Mouse (Mus musculus): ENCODE data around the gene Spib. TPM values are rescaled to one million over a fixed set of nuclear protein-coding genes. Genes with fewer than 3 reads are reported as not detected.

Spib gene
- polyA plus RNA-seq, 1 experiment from 2014 or later: not detected

DNA sequence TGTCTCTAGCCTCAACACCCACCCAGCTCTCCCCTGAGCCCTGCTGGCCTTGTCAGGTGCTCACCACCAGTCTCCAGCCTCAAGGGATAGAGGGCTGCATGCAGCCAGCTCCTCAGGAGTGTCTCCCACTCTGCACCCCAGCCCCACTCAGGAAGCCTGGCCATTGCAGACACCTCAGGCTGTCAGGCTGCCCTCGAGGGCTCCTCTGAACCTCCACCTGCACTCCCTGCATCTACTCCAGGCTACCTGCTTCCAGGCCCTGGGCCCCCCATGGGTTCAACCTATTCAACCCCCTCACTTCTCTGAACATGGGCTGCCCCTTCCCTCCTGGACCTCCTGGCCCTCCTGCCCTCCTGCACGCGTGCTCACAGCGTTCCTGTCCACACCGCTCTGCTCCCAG lies 40.5 kb downstream of the Spib start:
- peaks cover 65% of the 10 kb centered on the region for H3K36me3 ChIP-seq
- no peaks in the 10 kb centered on the region for H3K9me3 ChIP-seq
- no peaks in the 10 kb centered on the region for H3K27me3 ChIP-seq
- no peak overlapping the region for H3K4me3 ChIP-seq
- ATAC-seq (ENCODE audit: low FRiP score): no peak
- H3K4me2 ChIP-seq: no peak overlapping the region
- peak overlapping the region; percentile 13; the same call in 1 of the 2 replicates for H3K9ac ChIP-seq
- no peak overlapping the region for H3K27ac ChIP-seq
- H3K4me1 ChIP-seq (replicated peaks): peaks cover 43% of the 10 kb centered on the region
- 94% methylated on average over 5 of the region's 5 CpGs for WGBS

- Histone ChIP-seq H3K4me2 (no peak overlapping the region), H3K9ac (0 out of 2 replicates have a peak overlapping the region, but pooled peaks have one; percentile 13), H3K36me3 (peaks cover 65% of the 10 kb centered on the region), H3K27ac (no peak overlapping the region), H3K4me3 (no peak overlapping the region), H3K27me3 (no peaks in the 10 kb centered on the region), H3K9me3 (no peaks in the 10 kb centered on the region), H3K4me1 (replicated peaks) (peaks cover 37% of the 10 kb centered on the region)
- WGBS: 88% methylated on average over 4 of the region's 4 CpGs
- ATAC-seq (ENCODE audit: low FRiP score): no peak
Measured at GRCm38 (mm10) chr7:44490281-44490680, 41.6 kb downstream of the Spib start.

DNA sequence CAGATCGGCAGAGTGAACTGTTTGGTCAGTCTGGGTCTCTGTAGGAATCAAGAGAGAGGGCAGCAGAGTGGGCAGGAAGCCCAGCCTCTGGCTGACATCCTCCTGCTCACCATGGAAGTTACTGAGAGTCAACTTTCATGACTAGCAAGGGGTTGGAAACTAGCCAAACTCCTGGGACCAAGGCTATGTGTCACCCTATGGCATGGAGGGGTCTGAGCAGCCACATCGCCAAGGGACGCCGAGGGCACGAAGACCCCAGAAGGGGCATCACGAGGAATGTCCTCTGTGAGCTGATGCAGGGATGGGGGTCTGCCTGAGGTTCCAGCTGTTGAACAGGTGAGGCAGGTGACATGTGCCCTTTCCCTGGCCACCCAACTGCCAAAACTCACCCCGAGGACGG lies 43.3 kb downstream of the Spib start:
- H3K9me3 ChIP-seq: no peaks in the 10 kb centered on the region
- H3K4me2 ChIP-seq: no peak overlapping the region
- no peak overlapping the region; the same call in 1 of the 2 replicates for H3K9ac ChIP-seq
- H3K36me3 ChIP-seq: peaks cover 57% of the 10 kb centered on the region
- no peak overlapping the region for H3K27ac ChIP-seq
- WGBS: 94% methylated on average over 8 of the region's 8 CpGs
- H3K4me1 ChIP-seq (replicated peaks): peaks cover 27% of the 10 kb centered on the region
- H3K4me3 ChIP-seq: no peak overlapping the region
- ATAC-seq (ENCODE audit: low FRiP score): no peak
- no peaks in the 10 kb centered on the region for H3K27me3 ChIP-seq

DNA sequence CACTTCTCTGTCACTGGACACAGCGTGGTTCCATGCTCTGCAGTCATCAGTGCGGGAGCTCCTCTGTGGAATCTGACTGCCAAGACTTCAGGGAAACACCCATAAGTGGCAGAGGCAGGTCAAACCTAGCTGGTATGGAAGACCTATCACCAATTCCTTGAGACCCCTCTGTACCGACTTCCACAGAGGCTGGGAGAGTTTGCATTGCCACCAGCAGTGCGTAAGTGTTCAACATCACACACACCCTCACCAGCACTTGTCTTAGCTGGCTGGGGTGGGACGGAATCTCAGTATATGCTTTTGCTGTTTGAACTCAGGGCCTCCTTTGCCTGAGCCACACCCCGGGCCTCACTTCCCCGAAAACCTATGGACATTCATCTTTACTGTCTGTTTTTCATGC lies 43.9 kb downstream of the Spib start:
- no peak for ATAC-seq (ENCODE audit: low FRiP score)
- no peak overlapping the region for H3K4me3 ChIP-seq
- WGBS: 89% methylated on average over 7 of the region's 7 CpGs
- H3K9ac ChIP-seq: no peak overlapping the region
- H3K27me3 ChIP-seq: 0 out of 2 replicates have a peak, but pooled peaks cover 2% of the 10 kb centered on the region
- peaks cover 23% of the 10 kb centered on the region for H3K4me1 ChIP-seq (replicated peaks)
- no peaks in the 10 kb centered on the region for H3K9me3 ChIP-seq
- no peak overlapping the region; the same call in 1 of the 2 replicates for H3K27ac ChIP-seq
- peaks cover 51% of the 10 kb centered on the region for H3K36me3 ChIP-seq
- H3K4me2 ChIP-seq: no peak overlapping the region

GRCm38 (mm10) chr7:44486927-44487575 lies 44.8 kb downstream of the Spib start:
- H3K9me3 ChIP-seq: no peaks in the 10 kb centered on the region
- peaks cover 11% of the 10 kb centered on the region for H3K27me3 ChIP-seq
- peak overlapping the region; percentile 61 for H3K9ac ChIP-seq
- H3K4me2 ChIP-seq: no peak overlapping the region
- H3K27ac ChIP-seq: peak overlapping the region; percentile 60
- WGBS: 64% methylated on average over 13 of the region's 13 CpGs
- no peak overlapping the region for H3K4me3 ChIP-seq
- peaks cover 23% of the 10 kb centered on the region for H3K4me1 ChIP-seq (replicated peaks)
- H3K36me3 ChIP-seq: peaks cover 43% of the 10 kb centered on the region
- ATAC-seq (ENCODE audit: low FRiP score): no peak

DNA sequence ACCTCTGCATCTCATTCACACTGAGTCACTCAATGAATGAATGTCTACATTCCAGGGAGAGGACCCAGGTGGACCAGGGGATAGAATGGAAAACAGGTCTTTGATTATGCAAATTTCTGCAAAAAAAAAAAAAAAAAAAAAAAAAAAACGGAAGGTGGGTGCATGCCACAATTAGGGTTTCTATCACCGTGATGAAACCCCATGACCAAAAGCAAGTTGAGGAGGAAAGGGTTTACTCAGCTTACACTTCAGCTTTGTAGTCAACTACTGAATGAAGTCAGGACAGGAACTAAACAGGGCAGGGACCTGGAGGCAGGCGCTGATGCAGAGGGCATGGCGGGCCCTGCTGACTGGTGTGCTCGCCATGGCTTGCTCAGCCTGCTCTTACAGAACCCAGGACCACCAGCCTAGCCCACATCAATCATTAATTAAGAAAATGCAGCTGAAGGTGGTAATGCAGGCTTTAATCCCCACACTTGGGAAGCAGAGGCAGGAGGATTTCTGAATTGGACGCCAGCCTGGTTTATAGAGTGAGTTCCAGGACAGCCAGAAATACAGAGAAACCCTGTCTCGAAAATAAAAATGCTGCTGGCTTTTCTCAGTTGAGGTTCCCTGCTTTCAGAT lies 46.2 kb downstream of the Spib start:
- Histone ChIP-seq H3K9ac (no peak overlapping the region), H3K9me3 (no peaks in the 10 kb centered on the region), H3K36me3 (peaks cover 29% of the 10 kb centered on the region), H3K27me3 (peaks cover 22% of the 10 kb centered on the region), H3K4me1 (replicated peaks) (peaks cover 15% of the 10 kb centered on the region), H3K4me2 (no peak overlapping the region), H3K27ac (no peak overlapping the region), H3K4me3 (no peak overlapping the region)
- 85% methylated on average over 7 of the region's 7 CpGs for WGBS
- no peak; the same call in 1 of the 2 replicates for ATAC-seq (ENCODE audit: low FRiP score)

GRCm38 (mm10) chr7:44484841-44485571 lies 46.9 kb downstream of the Spib start:
- WGBS: 36% methylated on average over 5 of the region's 5 CpGs
- no peak overlapping the region for H3K9ac ChIP-seq
- ATAC-seq (ENCODE audit: low FRiP score): peak; percentile 77

GRCm38 (mm10) chr7:44484109-44484508 lies 47.8 kb downstream of the Spib start:
- Histone ChIP-seq H3K4me1 (replicated peaks) (peaks cover 13% of the 10 kb centered on the region), H3K27me3 (peaks cover 37% of the 10 kb centered on the region), H3K9me3 (no peaks in the 10 kb centered on the region), H3K27ac (no peak overlapping the region), H3K9ac (no peak overlapping the region), H3K36me3 (peaks cover 15% of the 10 kb centered on the region), H3K4me3 (no peak overlapping the region), H3K4me2 (no peak overlapping the region)
- 96% methylated on average over 1 of the region's 1 CpGs for WGBS
- no peak for ATAC-seq (ENCODE audit: low FRiP score)

More at GRCm38 (mm10) chr7:44484841-44485571, 46.9 kb downstream of the Spib start:
- Histone ChIP-seq H3K4me1 (replicated peaks) (peaks cover 13% of the 10 kb centered on the region), H3K4me2 (no peak overlapping the region), H3K4me3 (no peak overlapping the region), H3K27me3 (peaks cover 28% of the 10 kb centered on the region), H3K27ac (0 out of 2 replicates have a peak overlapping the region, but pooled peaks have one; percentile 12), H3K36me3 (peaks cover 22% of the 10 kb centered on the region), H3K9me3 (no peaks in the 10 kb centered on the region)

- Histone ChIP-seq H3K27me3 (peaks cover 47% of the 10 kb centered on the region), H3K9ac (no peak overlapping the region), H3K9me3 (no peaks in the 10 kb centered on the region), H3K4me3 (no peak overlapping the region), H3K4me2 (no peak overlapping the region), H3K27ac (no peak overlapping the region), H3K4me1 (replicated peaks) (peaks cover 9% of the 10 kb centered on the region), H3K36me3 (0 out of 2 replicates have a peak, but pooled peaks cover 3% of the 10 kb centered on the region)
- no peak for ATAC-seq (ENCODE audit: low FRiP score)
- 73% methylated on average over 3 of the region's 3 CpGs for WGBS
Measured at GRCm38 (mm10) chr7:44482836-44483435, 48.9 kb downstream of the Spib start.

Small RNA genes within 50 kb of the gene (microRNA-seq; reads per million reads assigned to microRNA genes)
- not detected for gene Mir7053

Other genes starting within 250 kb of the Spib start
- gene Clec11a, start 225.2 kb downstream of the Spib start, polyA plus RNA-seq (2015; fragmentation: Nextera tagmentation; extraction: Ambion mirVana): 3.4 and 3.9 TPM in 2 replicates
- 31.7 and 32.6 TPM in 2 replicates for gene Shank1, start 221.8 kb downstream of the Spib start, polyA plus RNA-seq (2015; fragmentation: Nextera tagmentation; extraction: Ambion mirVana)
- 26.1 and 27.7 TPM in 2 replicates for gene Syt3, start 148.0 kb downstream of the Spib start, polyA plus RNA-seq (2015; fragmentation: Nextera tagmentation; extraction: Ambion mirVana)
- 1.8 and 2.4 TPM in 2 replicates for gene 1700008O03Rik, start 146.3 kb downstream of the Spib start, polyA plus RNA-seq (2015; fragmentation: Nextera tagmentation; extraction: Ambion mirVana)
- gene Lrrc4b, start 103.1 kb downstream of the Spib start, polyA plus RNA-seq (2015; fragmentation: Nextera tagmentation; extraction: Ambion mirVana): 14.6 and 15.6 TPM in 2 replicates
- 5.6 and 6.5 TPM in 2 replicates for gene Aspdh, start 66.7 kb downstream of the Spib start, polyA plus RNA-seq (2015; fragmentation: Nextera tagmentation; extraction: Ambion mirVana)
- 45.8 and 46.2 TPM in 2 replicates for gene Josd2, start 64.1 kb downstream of the Spib start, polyA plus RNA-seq (2015; fragmentation: Nextera tagmentation; extraction: Ambion mirVana)
- gene Emc10, start 35.5 kb downstream of the Spib start, polyA plus RNA-seq (2015; fragmentation: Nextera tagmentation; extraction: Ambion mirVana): 121 and 126 TPM in 2 replicates
- 32.2 and 37.4 TPM in 2 replicates for gene Fam71e1, start 35.5 kb downstream of the Spib start, polyA plus RNA-seq (2015; fragmentation: Nextera tagmentation; extraction: Ambion mirVana)
- 0.08 and 0.18 TPM in 2 replicates for gene Mybpc2, start 7.4 kb downstream of the Spib start, polyA plus RNA-seq (2015; fragmentation: Nextera tagmentation; extraction: Ambion mirVana)
- gene Pold1, start 16.8 kb upstream of the Spib start, polyA plus RNA-seq (2015; fragmentation: Nextera tagmentation; extraction: Ambion mirVana): 24.4 and 28.8 TPM in 2 replicates
- gene Nr1h2, start 21.9 kb upstream of the Spib start, polyA plus RNA-seq (2015; fragmentation: Nextera tagmentation; extraction: Ambion mirVana): 69.8 and 70.9 TPM in 2 replicates
- 1.1 and 1.7 TPM in 2 replicates for gene Napsa, start 40.3 kb upstream of the Spib start, polyA plus RNA-seq (2015; fragmentation: Nextera tagmentation; extraction: Ambion mirVana)
- 4.4 and 5.0 TPM in 2 replicates for gene Kcnc3, start 58.6 kb upstream of the Spib start, polyA plus RNA-seq (2015; fragmentation: Nextera tagmentation; extraction: Ambion mirVana)
- 1.9 and 2.3 TPM in 2 replicates for gene Myh14, start 138.8 kb upstream of the Spib start, polyA plus RNA-seq (2015; fragmentation: Nextera tagmentation; extraction: Ambion mirVana)
- gene Izumo2, start 176.7 kb upstream of the Spib start, polyA plus RNA-seq (2015; fragmentation: Nextera tagmentation; extraction: Ambion mirVana): not detected in 2 replicates
- 28.4 and 33.0 TPM in 2 replicates for gene Vrk3, start 216.3 kb upstream of the Spib start, polyA plus RNA-seq (2015; fragmentation: Nextera tagmentation; extraction: Ambion mirVana)
- gene Zfp473, start 219.0 kb upstream of the Spib start, polyA plus RNA-seq (2015; fragmentation: Nextera tagmentation; extraction: Ambion mirVana): 0.78 and 0.91 TPM in 2 replicates

All from hindbrain, embryonic 13.5 days (tissue).